Mouse (Mus musculus) testis, adult 2 months (tissue): ENCODE results near the gene Gm20662.

Experiments used
- CTCF ChIP-seq: fragments of 200-500 bp; IDR thresholded peaks from 2 replicates; pipeline ENCODE4 v1.5.1; 2012; ENCODE audit warnings: low read depth, mild to moderate bottlenecking, inconsistent platforms, low read length, moderate library complexity; ENCODE audit not compliant: control insufficient read depth, insufficient read depth, insufficient replicate concordance
- POLR2A ChIP-seq: fragments of 200-500 bp; IDR thresholded peaks from 2 replicates; pipeline ENCODE4 v1.6.1; 2012; ENCODE audit warnings: low read depth, mild to moderate bottlenecking, inconsistent platforms, low read length, moderate library complexity; ENCODE audit not compliant: control insufficient read depth

DNA sequence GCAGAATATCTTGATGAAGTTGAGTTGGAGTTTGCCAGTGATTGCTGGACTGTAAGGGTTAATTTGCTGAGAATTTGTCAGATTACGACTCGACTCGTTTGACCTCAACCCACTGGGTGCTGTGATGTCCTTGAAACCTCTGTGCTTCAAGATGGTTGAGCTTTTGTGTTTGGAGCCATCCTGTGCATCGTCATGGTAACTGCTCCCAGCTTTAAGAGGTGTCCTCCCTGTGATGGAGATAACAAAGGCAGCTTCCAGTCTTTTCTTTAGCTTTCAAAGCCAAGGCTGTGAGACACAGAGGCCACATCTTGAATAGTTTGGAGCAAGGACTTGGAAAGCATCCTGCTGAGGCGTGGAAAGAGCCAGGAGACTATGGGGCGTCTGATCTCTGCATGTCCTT is 39.0 kb upstream of the Gm20662 start:
- TF ChIP-seq POLR2A (no peak), CTCF (no peak)
